Mouse (Mus musculus): Measurements from ENCODE around the gene Vta1.

The Vta1 gene

DNA sequence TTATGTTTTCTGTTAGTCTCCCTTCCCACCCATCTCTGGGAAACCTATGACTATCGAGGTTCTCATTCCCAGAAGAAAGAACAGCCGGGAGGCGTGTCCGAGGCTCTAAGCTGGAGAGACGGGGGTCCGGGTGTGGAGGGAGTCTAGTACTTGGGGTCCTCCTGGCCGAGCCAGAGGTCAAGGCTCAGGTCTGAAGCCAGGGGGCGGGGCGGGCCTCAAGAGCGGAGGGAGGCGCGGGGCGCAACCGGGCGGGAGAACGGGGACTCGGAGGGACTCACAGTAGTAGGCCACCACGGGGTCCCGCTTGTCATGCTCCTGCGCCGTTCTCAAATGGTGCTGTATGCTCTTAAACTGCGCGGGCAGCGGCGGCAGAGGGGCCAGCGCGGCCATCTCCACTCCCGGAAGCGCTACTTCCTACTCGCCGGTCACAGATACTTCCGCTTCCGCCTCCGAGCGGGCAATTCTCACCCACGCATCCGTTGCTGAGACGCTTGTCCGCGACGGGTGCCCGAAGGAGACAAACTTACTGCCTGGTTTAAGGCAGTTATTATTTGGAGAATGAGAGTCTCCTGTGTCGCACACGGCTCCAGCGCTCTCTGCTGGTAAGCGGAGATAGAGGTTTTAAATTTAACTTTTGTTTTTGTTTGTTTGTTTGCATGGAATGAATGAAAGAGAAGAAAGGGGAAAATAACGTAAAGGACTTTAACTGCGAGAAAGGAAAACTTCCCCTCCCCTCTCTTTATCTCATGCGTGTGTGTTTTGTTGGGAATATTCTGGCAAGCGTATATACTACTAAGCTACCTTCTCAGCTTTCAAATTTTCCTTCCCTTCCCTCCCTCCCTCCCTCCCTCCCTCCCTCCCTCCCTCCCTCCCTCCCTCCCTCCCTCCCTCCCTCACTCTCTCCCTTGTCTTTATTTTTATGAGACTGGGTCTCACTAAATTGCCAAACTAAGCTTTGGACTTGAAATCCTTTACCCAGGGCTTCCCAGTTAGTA lies at the start of gene Vta1, which contains the start of gene Nmbr:
Gene Vta1, minus strand, starts transcription at position 489 of the 995 bp plus-strand sequence.
Gene Nmbr, plus strand, starts transcription at position 520 of the 995 bp plus-strand sequence.
- peak; percentile 82 for DNase-seq (ENCODE audit: extremely low spot score, low read depth, low spot score)

DNA sequence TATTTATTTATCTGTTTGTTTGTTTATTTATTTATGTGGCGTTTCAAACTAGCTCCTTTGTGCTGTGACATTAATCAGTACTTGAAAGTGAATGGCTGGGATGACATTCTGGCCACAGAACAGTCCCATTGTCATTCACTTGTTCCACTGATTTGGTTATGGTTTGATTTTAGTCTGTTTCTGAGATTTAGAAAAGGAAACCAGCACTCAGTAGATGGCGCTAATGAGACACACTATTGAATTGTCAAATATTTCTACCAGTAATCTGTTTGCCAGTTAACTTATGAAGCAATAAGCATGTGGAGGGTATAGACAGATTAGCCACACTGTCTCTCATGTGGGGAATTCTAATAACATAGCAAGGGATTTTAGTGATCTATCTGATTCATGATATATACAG lies 28.9 kb upstream of the Vta1 start:
- peak; percentile 56 for DNase-seq (ENCODE audit: extremely low spot score, low read depth, low spot score)

DNA sequence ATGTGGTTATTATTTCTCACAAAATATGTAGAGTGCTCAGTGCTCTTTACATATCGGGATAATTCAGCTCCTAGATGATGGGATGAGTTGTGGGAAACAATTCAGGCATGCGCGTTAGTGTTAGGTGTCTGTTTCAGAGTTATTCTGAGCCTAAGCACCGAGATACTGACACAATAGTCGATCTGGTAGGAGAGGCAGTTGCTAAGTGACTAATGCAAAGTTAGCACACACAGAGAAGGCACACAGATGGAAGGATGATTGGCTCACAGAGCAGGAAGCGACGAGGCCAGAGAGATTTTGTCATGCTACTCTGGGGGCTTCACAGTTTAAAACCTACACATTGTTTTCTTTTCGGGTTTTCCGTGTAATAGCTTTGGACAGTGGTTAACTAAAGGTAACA lies 20.3 kb upstream of the Vta1 start:
- no peak for DNase-seq (ENCODE audit: extremely low spot score, low read depth, low spot score)

DNA sequence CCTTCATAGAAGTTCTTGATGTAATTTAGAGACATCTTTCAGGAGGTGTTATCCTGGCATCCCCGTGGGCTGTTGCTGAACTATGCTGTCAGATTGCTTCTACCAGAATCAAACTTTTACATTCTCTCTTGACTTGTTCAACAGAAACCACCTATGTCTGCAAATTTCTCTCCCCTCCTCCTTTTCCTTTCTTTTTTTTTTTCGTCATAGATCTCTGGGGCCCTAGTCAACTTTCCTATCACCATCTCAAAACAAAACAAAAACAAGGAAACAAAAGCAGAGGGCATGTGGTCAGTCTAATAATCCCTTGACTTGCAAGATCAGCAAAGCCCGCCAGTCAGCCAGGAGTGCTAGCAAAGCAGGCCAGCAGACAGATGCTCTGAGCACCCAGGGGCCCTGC lies 12.8 kb upstream of the Vta1 start, which contains the start of gene Gje1:
Gene Gje1, minus strand, starts transcription at position 101 of the 400 bp plus-strand sequence.
- DNase-seq (ENCODE audit: extremely low spot score, low read depth, low spot score): no peak

DNA sequence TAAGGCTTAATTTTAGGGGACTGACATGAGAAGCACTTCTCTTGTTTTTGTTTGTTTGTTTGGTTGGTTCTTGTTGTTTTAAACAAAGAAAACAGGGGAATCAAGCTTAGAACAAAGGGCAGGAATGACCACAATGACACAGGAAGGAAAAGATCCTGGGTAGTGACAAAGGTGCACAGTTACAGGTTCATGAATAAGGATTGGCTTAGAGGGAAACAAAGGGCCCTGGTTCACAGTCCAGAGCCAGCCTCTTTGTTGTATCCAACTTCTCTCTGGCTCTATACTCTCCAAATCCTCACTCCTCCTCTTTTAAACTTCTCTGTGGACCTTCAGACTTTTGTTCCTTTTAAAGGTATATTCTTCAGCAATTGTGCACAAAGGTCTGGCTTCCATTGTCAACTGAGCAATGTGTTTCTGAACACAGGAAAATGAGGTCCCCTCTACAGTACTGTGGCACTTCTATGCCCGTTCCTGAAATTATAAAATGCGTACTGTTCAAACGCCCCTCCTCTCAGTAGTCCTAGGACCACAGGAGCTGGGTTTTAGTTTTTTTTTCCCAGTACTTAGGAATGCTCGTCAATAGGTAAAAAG lies 1.4 kb downstream of the Vta1 start:
- no peak for DNase-seq (ENCODE audit: extremely low spot score, low read depth, low spot score)

DNA sequence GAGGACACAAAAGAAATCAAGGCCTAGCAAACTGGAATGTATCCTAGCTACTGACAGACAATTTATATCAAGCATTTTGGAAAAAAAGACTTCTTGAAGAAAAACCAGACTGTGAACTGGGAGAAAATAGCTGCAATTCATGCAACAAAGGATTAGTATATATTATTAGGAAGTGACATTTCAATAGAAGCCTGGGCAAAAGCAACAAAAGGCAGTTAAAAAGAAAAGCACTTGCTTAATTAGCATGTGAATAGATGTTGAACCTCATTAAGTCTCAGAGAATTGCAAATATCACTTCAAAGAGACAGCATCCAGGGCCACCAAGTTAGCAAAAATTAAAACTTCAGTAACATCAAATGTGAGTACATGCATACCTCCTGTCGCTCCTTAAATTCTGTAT lies 2.1 kb downstream of the Vta1 start:
- DNase-seq (ENCODE audit: extremely low spot score, low read depth, low spot score): no peak

DNA sequence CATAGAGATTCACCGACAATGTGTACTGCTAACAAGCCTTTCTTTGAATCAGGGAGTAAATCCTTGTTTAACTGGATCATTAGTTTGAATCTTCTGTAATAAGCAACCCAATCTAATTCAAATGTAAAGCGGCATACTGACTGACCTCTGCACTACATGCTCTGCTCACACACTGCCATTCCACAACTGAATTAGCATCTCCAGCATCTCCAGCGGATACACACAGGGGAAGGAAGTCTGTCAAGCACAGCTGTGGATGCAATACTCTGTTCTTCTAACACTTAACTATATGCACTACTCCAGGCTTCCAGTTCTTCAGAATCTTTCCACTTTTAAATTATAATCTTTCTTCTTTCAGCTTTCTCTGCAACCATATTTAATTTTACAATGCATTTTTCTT lies 15.0 kb downstream of the Vta1 start:
- no peak for DNase-seq (ENCODE audit: extremely low spot score, low read depth, low spot score)

DNA sequence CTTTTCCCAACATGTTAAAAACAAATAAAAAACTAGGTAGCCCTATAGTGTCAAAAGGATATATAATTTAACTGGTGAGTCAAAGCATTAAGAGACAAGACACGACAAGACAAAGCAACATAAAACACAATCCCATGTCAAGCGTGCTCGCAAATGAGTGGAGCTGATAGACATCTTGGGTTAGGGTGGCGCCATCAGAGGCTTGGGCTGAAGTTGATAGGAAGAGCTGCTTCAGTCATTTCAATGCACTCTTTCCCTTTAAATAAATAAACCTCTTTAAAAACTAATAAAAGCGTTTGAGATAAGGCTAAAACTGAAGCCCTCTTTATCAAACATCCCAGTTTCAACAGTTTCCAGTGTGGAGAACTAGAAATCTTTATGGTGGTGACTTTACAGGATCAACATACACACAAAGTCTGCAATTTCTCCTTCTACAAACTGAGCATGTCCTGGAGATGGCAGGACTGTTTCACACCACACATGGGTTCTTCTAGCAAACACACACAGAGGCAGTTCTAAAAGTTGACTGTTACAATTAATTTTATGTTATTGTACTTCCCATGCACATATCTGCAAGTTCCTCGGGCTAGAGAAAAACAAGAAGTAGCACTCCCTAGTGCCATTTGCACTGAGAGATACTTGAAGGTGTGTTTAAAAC lies 16.4 kb downstream of the Vta1 start:
- no peak for DNase-seq (ENCODE audit: extremely low spot score, low read depth, low spot score)

DNA sequence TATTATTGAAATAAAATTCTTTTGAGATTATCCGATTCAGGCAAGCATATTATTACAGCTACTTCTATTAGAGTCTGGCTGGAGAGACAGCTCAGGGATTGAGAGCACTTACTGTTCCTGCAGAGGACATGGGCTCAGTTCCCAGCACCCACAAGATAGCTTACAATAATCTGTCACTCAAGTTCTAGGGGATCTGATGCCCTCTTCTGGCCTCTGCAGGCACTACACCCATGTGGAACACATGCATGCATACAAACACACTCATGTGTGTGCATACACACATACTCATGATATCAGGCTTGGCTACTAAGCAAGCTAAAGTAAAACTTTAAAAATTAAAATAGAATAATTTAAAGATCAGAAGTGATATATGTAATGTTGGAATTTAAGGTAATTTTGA lies 19.7 kb downstream of the Vta1 start:
- no peak for DNase-seq (ENCODE audit: extremely low spot score, low read depth, low spot score)

DNA sequence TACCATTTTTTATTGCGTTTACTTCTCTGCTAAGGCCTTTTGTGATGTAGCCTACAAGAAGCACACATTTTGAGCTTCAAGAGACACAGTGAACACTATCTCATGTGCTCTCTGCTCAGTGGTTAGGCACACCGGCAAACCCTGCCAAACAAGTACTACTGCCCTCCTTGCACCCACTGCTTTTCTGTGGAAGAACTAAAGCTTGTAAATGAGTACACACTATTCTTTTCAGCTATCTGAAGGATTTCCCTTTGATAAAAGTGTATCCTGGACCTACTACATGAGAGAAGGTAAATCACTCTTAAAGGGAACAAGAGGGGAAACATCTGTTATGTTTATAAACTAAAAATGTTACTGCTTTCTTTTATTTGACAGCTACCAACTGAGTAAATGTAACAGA lies 39.2 kb downstream of the Vta1 start:
- no peak for DNase-seq (ENCODE audit: extremely low spot score, low read depth, low spot score)

DNA sequence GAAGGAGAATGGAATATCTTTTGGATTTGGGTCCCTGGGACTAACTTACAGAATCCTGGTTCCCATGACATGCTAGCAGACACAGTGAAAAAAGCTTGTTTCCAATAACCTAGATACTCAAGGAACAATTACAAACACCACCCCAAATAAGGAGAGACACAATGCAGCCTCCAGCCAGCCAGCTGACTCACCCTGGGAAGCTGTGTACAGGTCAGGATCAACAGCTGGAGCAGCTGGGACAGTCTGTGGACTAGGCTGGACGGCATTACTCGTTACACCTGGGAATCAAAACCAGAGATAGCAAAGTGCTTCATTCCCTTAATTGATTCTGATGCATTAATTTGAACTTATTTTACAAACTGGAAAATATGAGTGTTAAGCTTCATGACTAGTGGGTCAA lies 44.5 kb downstream of the Vta1 start:
- no peak for DNase-seq (ENCODE audit: extremely low spot score, low read depth, low spot score)

DNA sequence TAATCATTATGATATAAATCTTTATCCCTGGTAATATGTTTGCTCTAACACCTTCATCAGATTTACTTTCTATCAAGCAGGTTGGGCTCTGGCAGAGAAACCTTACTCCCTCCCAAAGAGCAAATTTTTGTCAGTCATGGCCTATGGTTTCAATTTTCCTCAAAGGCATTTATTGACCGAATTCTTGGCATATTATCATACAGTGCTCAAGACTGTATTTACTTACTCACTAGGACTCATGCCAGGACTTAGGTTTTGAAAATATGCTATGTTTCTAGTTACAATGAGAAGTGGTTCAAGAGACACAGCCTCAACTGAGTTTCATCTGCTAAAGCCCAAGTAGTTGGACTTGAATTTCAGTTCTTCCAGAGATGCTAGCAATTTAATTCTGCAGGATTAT lies 65.7 kb downstream of the Vta1 start:
- DNase-seq (ENCODE audit: extremely low spot score, low read depth, low spot score): no peak

DNA sequence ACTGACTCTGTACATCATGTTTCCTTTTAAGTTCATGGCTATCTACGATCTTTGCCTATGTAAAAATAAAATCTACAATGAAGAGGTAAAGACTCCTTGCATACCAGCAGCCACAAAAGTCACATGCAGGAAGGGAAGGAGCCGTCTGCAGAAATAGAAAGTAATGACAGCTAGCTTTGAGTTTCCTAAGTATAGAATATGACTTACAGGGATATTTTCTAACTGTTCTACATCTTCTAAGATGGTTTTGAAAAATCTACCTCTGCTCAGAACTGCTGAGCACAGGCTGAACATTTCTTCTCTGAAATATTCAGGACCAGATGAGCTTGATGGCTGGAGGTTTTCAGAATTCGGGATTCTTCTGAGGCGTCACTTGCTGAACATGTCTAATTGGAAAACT lies 66.3 kb downstream of the Vta1 start:
- no peak for DNase-seq (ENCODE audit: extremely low spot score, low read depth, low spot score)

DNA sequence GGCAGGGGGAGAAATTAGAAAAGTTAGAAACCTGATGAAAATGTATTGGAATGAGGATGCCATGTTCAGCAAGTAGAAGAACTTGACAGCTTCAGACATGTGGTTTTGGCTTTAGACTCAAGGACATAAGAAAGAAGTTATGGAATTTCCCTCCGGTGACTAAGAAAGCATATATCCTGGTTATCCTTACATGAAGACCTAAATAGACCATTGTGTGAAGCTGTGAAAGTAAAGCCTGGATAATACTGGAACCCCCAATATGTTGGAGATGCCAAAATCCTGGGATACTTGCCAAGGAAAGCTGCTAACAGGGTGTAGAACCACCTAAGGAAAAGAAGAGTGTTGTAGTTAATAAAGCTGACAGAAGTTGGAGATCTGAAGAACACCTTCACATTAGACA lies 79.7 kb downstream of the Vta1 start:
- DNase-seq (ENCODE audit: extremely low spot score, low read depth, low spot score): no peak

DNA sequence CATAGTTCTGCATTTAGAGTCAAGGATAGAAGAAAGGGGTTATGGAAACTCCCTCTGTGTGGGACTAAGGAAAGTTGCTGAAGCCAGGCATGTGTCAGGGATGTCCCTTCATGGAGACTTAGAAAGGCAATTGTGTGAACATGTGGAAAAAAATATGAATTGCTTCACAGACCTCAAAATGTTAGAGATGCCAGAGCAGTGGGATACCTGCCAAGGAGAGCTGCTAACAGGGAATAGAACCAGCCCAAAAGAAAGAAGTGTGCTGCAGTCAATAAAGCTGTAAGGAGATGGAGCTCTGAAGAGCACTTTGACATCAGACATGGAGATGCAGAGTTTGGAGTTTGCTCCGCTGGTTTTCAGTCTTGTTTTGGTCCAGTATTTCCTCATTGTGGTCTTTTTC lies 86.2 kb downstream of the Vta1 start:
- no peak for DNase-seq (ENCODE audit: extremely low spot score, low read depth, low spot score)

DNA sequence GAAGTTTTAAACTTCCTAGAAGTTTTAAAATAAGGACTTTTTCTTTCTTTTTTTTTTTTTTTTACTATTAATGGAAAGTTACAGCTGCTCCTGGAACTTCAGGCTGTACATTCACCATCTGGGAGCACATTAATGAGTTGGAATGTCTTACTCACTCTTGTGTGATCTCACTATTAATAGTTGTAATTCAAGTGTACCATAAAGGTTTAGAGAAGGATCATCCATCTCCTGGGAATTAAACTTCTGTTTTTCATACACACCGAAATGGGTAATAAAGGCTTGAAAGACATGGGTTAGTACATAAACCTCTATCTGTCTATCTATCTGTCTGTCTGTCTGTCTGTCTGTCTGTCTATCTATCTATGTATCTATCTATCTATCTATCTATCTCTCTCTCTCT lies 87.1 kb downstream of the Vta1 start:
- DNase-seq (ENCODE audit: extremely low spot score, low read depth, low spot score): no peak

DNA sequence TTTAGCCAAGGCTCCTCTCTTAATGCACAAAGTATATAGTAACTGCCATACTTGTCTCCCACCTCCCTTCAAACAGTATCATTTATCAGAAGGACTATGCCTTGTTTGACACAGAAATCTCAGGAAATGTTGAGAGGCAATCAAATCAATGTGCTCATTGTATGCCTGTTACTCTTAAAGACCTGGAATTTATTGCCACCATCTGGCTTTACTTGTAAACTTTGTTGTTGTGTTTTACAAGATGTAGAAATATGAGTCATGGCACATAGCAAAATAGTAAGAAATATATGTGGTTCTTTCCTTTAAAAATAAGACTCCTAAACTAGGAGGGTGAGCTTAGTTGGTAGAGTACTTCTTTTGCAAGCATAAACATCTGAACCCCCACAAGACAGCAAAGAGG lies 89.9 kb downstream of the Vta1 start:
- no peak for DNase-seq (ENCODE audit: extremely low spot score, low read depth, low spot score)

DNA sequence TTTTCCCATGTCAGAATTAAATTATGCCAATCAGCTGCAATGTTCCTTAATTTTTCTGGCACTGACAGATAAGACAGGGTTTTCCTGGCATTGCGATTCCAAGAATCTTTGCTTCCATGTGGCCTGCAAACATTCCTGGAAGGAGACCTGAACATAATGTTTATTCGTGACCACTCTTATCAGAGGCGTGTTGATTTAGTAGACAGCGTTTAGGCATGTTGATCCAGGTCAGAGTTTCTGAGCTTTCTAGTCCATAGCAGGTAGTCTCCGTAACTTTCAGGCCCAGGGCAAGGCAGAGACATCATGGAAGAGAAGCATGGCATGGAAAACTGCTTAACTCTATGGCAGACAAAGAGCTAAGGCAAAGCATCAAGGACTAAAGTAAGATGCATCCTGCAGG lies 97.8 kb downstream of the Vta1 start:
- no peak for DNase-seq (ENCODE audit: extremely low spot score, low read depth, low spot score)

All from hindlimb bud, embryonic 11.5 days (tissue).